In the genomic region with DNA sequence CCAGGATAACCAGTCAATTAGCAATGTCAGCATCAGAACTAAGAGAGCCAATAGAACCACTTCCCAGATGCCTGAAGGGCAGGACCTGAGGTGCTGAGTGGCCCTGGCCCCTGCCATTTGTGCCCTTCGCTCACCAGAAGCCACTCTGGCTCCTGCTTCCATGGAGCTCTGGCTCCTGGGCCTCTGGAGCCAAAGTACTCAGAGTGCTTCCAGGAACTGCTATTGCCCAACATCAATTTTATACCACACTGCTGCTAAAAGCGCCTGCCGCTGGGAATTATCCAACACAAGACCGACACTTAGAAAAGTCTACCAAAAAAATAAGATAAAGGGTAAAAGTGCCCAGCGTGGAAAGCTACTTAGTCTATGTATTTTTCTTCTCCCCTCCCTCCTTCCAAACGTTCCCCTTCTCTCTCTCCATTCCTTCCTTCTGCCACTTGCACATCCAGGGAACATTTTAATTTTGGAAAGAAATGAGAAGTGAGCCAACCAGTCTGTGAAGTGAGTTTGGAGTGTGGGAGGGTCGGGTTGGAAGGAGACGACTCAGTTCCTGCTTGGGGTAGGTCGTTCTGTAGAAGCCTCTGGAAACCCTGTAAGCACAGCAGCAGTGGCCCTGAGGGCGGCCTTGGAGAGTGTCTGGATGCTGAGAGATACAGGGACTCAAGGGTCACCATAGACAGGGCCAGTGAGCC, we compare ENCODE assay signal across 23 mouse cellular contexts. TPM values are rescaled to one million over a fixed set of nuclear protein-coding genes. Genes with fewer than 3 reads are reported as not detected.
A peak's percentile ranks its signal among the peaks of the same experiment; 100 is the strongest.
DNase-seq lines count a peak whose midpoint lies in the region; ATAC-seq and TF ChIP-seq lines count a peak whose summit lies in the region.
"Had no signal": no experiment of that assay in that cellular context is flagged by ENCODE, and none has a peak within 500 bp of the region (broad histone marks: within the 10 kb centered on the region; RNA-seq: fewer than 3 reads in every experiment).

No protein-coding gene starts in this region.

- no peak overlapping the region for H3K9ac ChIP-seq in midbrain, embryonic 16.5 days (ENCODE audit: low read depth, low read length)
- H3K9ac ChIP-seq: embryonic facial prominence, embryonic 12.5 days; heart, embryonic 15.5 days; hindbrain, embryonic 14.5 days; intestine, embryonic 15.5 days had no signal

- H3K9me3 ChIP-seq in midbrain, embryonic 16.5 days (replicated peaks; ENCODE audit: control insufficient read depth, low read length, poor library complexity, severe bottlenecking): no peaks in the 10 kb centered on the region
- H3K9me3 ChIP-seq: embryonic facial prominence, embryonic 12.5 days; heart, embryonic 15.5 days; hindbrain, embryonic 10.5 days; intestine, embryonic 15.5 days had no signal

- H3K27me3 ChIP-seq in midbrain, embryonic 16.5 days (ENCODE audit: control insufficient read depth, insufficient read depth, low read depth, low read length): no peaks in the 10 kb centered on the region
- H3K27me3 ChIP-seq: embryonic facial prominence, embryonic 12.5 days; intestine, embryonic 15.5 days had no signal

- no peaks in the 10 kb centered on the region; the same call in 1 of the 2 replicates for H3K4me1 ChIP-seq in midbrain, embryonic 16.5 days (ENCODE audit: control insufficient read depth, insufficient read depth, low read length)
- H3K4me1 ChIP-seq: embryonic facial prominence, embryonic 12.5 days; heart, embryonic 15.5 days; hindbrain, embryonic 10.5 days; intestine, embryonic 15.5 days had no signal

- H3K36me3 ChIP-seq in midbrain, embryonic 16.5 days (ENCODE audit: control insufficient read depth, insufficient read depth, low read length): no peaks in the 10 kb centered on the region
- H3K36me3 ChIP-seq: embryonic facial prominence, embryonic 12.5 days; heart, embryonic 15.5 days; hindbrain, embryonic 10.5 days; intestine, embryonic 15.5 days had no signal

- intact Hi-C loops in left cerebral cortex, adult 2 months (cut with DNase I): loop anchor here (2.0 to 5.0 kb wide), 2 partner anchors 46 to 60 kb away; partner anchors contain the start of gene Gpr26
- intact Hi-C loops in left cerebral cortex, postnatal 4 days (cut with DNase I): loop anchor here (5.0 kb wide), 1 partner anchor 61 kb away; the partner anchor contains the start of gene Gpr26

- H3K4me3 ChIP-seq in left cerebral cortex, adult 2 months: no peak overlapping the region
- no peak overlapping the region for H3K4me3 ChIP-seq in midbrain, embryonic 16.5 days (ENCODE audit: low read depth, low read length)
- H3K4me3 ChIP-seq: embryonic facial prominence, embryonic 12.5 days; heart, adult 2 months; heart, embryonic 15.5 days; hindbrain, embryonic 10.5 days; intestine, embryonic 15.5 days had no signal

- peak overlapping the region; percentile 73 for H3K27ac ChIP-seq in left cerebral cortex, adult 2 months
- H3K27ac ChIP-seq in midbrain, embryonic 16.5 days (ENCODE audit: low read length): no peak overlapping the region
- H3K27ac ChIP-seq: embryonic facial prominence, embryonic 12.5 days; heart, adult 2 months; heart, embryonic 15.5 days; hindbrain, embryonic 10.5 days; hindbrain, embryonic 14.5 days; intestine, embryonic 15.5 days had no signal

- H3K4me2 ChIP-seq in midbrain, embryonic 16.5 days (ENCODE audit: low read length): no peak overlapping the region
- H3K4me2 ChIP-seq: embryonic facial prominence, embryonic 12.5 days; heart, embryonic 11.5 days; heart, embryonic 15.5 days; hindbrain, embryonic 14.5 days; intestine, embryonic 15.5 days had no signal

- TF ChIP-seq CTCF in left cerebral cortex, adult 2 months (IDR thresholded peaks at IDR 0.05): no peak

- no peak for ATAC-seq in midbrain, embryonic 16.5 days
- ATAC-seq: forebrain, embryonic 14.5 days; intestine, embryonic 15.5 days had no signal

- DNase-seq in adrenal gland, postnatal 10 days: peak; percentile 3
- DNase-seq in adrenal gland, postnatal 4 days (ENCODE audit: low spot score in 2 of 2): no peak
- DNase-seq in left cerebral cortex, adult 2 months (ENCODE audit: extremely low spot score in 1 of 2, low spot score in 2 of 2): no peak
- DNase-seq in left cerebral cortex, postnatal 4 days: no peak
- DNase-seq in brain, adult 2 months (ENCODE audit: low read depth, low spot score): peak; percentile 65
- DNase-seq in telencephalon, adult 2 months (ENCODE audit: low read depth, low spot score): peak; percentile 54
- DNase-seq: cerebellum, adult 2 months; cerebellum, postnatal 14 days; gastrocnemius, postnatal 10 days had no signal

- WGBS in midbrain, embryonic 16.5 days: 88% methylated on average over 10 of the region's 10 CpGs

RNA-seq across cellular contexts. Expression of gene Gpr26, which starts 59.6 kb away (rescaled TPM):
- under 1 TPM; 0.03 TPM for total RNA-seq in adrenal gland, postnatal 10 days (2021)
- total RNA-seq in adrenal gland, postnatal 4 days (2021): under 1 TPM in 1 of 2 experiments, not detected in 1; 0.34 TPM
- total RNA-seq in left cerebral cortex, adult 2 months (2021): 100 to 1,000 TPM; 127 to 134 TPM
- 10 to 100 TPM; 49.3 to 52.4 TPM for total RNA-seq in left cerebral cortex, postnatal 4 days (2021)
- 3.0 and 3.4 TPM in 2 replicates for polyA plus RNA-seq in midbrain, embryonic 16.5 days (2015; fragmentation: Nextera tagmentation; extraction: Ambion mirVana)
- total RNA-seq: common myeloid progenitor, adult 5-6 weeks; gastrocnemius, postnatal 4 days; heart, adult 2 months; heart, postnatal 25 days; MEL had no signal
- polyA plus RNA-seq: C2C12; heart, adult 2 months; heart, embryonic 11.5 days; heart, embryonic 15.5 days; intestine, embryonic 15.5 days had no signal

Comparison
In these comparisons a context has a peak if more than half of its experiments do, and no peak if none do; other contexts are left out.
1. DNase-seq: peak in adrenal gland, postnatal 10 days (single experiment), brain, adult 2 months (single experiment) and telencephalon, adult 2 months (single experiment); none in adrenal gland, postnatal 4 days (0 of 2), left cerebral cortex, adult 2 months (0 of 2) and left cerebral cortex, postnatal 4 days (single experiment).
2. RNA of gene Gpr26, which starts 59.6 kb away (total RNA-seq): 127 to 134 TPM in left cerebral cortex, adult 2 months and 49.3 to 52.4 TPM in left cerebral cortex, postnatal 4 days; 0.34 TPM in adrenal gland, postnatal 4 days and 0.03 TPM in adrenal gland, postnatal 10 days; every median in the first group is over 10 times any median in the second.